Mouse (Mus musculus) stomach, embryonic 16.5 days (tissue): ENCODE data around the gene Wdfy3. TPM values are rescaled to one million over a fixed set of nuclear protein-coding genes. Genes with fewer than 3 reads are reported as not detected.
"Not testable (repeated sequence)": the region's sequence is repeated elsewhere in the genome, so short reads cannot be mapped to it uniquely, and the experiment has no call there.

Experiments
- ATAC-seq: fragments of 200-750 bp; cut with Nextera tagmentation; 2 replicates; pipeline ENCODE4 v1.8.0; 2017; ENCODE audit warnings: moderate number of reproducible peaks, moderate TSS enrichment; ENCODE audit not compliant: insufficient read depth, low FRiP score
- H3K27ac ChIP-seq: fragments of 300-500 bp; sonication (generic); 2 replicates; pipeline ENCODE4 v1.5.1; 2014; ENCODE audit warnings: low read length
- H3K27me3 ChIP-seq: fragments of 300-500 bp; sonication (generic); 2 replicates; pipeline ENCODE4 v1.6.1; 2014; ENCODE audit warnings: low read length, control low read depth, mixed read lengths; ENCODE audit not compliant: control insufficient read depth, insufficient read depth
- H3K36me3 ChIP-seq: fragments of 300-500 bp; sonication (generic); 2 replicates; pipeline ENCODE4 v1.6.1; 2014; ENCODE audit warnings: low read length; ENCODE audit not compliant: control insufficient read depth, insufficient read depth
- H3K4me1 ChIP-seq: fragments of 300-500 bp; sonication (generic); 2 replicates; pipeline ENCODE4 v1.6.1; 2014; ENCODE audit warnings: low read length, control low read depth, mixed read lengths; ENCODE audit not compliant: control insufficient read depth, insufficient read depth
- H3K4me2 ChIP-seq: fragments of 300-500 bp; sonication (generic); 2 replicates; pipeline ENCODE4 v1.6.1; 2014; ENCODE audit warnings: low read depth, low read length, mixed read lengths
- H3K4me3 ChIP-seq: fragments of 300-500 bp; sonication (generic); replicated peaks from 2 replicates; pipeline ENCODE4 v1.5.1; 2014; ENCODE audit warnings: mild to moderate bottlenecking, low read length
- H3K9ac ChIP-seq: fragments of 300-500 bp; sonication (generic); 2 replicates; pipeline ENCODE4 v1.6.1; 2014; ENCODE audit warnings: low read length
- H3K9me3 ChIP-seq: fragments of 300-500 bp; sonication (generic); replicated peaks from 2 replicates; pipeline ENCODE4 v1.6.1; 2016; ENCODE audit warnings: low read length, control low read depth; ENCODE audit not compliant: control insufficient read depth
- WGBS: fragments of 180-500 bp; shearing (Covaris S2); extraction: QIAGEN DNeasy Blood & Tissue Kit; methylation state at CpG from one replicate; pipeline ENCODE4 v1.1.7; 2014; 5-methylcytosine and 5-hydroxymethylcytosine counted together
- polyA plus RNA-seq: library from polyadenylated mRNA; unstranded; fragments of >200 nt; fragmentation: Nextera tagmentation; extraction: Ambion mirVana; gene quantifications from 2 replicates; pipeline ENCODE4 v1.2.1, GENCODE M21; 2015

Wdfy3 gene
- polyA plus RNA-seq, 1 experiment from 2014 or later: 11.8 TPM

DNA sequence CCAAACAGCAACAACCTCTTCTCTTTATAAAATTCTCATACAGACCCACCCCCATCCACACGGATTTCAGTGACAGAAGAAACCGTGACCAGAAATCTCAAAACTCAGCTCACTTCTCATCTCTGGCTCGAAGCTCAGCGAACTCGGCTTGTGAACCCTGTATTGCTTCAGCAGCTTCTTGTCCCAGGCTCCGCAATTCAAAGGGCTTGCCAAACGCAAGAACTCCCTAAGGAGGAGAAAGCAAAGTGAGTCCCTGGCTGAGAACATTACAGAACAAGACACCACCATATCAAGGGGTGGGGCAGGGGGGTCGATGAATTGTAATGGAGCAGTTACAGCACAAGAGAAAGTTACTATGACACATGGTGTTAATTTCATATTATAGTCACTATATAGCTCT, 143.4 kb downstream of the Wdfy3 start:
- Histone ChIP-seq H3K27me3 (no peaks in the 10 kb centered on the region), H3K9ac (no peak overlapping the region), H3K4me1 (no peaks in the 10 kb centered on the region), H3K9me3 (no peaks in the 10 kb centered on the region), H3K27ac (no peak overlapping the region), H3K4me2 (no peak overlapping the region), H3K36me3 (no peaks in the 10 kb centered on the region; the same call in 1 of the 2 replicates), H3K4me3 (no peak overlapping the region)
- ATAC-seq: no peak
- 91% methylated on average over 8 of the region's 8 CpGs for WGBS

DNA sequence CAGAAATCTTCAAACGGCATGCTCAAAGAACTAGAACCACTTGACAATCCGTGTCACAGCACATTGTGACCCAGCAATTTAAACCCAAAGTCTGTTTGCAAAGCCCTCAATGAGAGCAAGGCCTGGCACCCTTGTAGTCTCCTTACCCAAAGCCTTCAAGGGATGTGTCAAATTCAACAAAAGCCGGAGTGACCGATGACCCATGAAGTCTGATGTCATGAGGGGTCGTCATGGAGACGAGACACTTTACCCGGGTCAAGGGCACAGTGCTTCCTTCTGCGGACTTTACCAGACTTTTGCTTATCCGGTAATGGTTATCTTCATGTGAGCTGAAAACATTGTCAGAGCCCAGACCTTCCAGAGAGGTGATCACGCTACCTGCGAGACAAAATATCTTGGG, 146.0 kb downstream of the Wdfy3 start:
- 79% methylated on average over 11 of the region's 11 CpGs for WGBS
- H3K9ac ChIP-seq: no peak overlapping the region
- no peak overlapping the region for H3K27ac ChIP-seq
- no peak for ATAC-seq
- H3K27me3 ChIP-seq: no peaks in the 10 kb centered on the region
- no peak overlapping the region for H3K4me2 ChIP-seq
- no peak overlapping the region for H3K4me3 ChIP-seq
- peaks cover 6% of the 10 kb centered on the region; the same call in 1 of the 2 replicates for H3K36me3 ChIP-seq
- no peaks in the 10 kb centered on the region for H3K4me1 ChIP-seq
- no peaks in the 10 kb centered on the region for H3K9me3 ChIP-seq

DNA sequence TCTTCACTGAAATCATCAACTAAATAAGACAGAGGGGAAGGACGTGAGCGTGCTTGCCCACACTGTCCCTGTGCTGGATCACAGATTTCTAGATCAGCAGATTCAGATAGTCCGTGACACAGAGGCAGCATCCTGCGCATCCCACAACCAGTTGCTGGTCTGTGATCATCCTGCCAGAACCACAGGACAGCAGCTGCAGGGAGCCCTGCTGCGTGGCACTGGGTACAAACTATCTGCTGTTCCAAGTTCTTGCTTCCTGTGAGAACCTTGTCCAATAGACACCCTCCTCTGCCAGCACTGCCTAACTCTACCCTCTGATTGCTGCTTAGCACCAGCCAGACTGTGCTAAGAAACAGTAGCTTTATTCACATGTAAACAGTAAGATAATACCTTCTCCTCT, 150.2 kb downstream of the Wdfy3 start:
- WGBS: 95% methylated on average over 5 of the region's 5 CpGs
- no peak overlapping the region for H3K9ac ChIP-seq
- no peak overlapping the region for H3K4me2 ChIP-seq
- no peaks in the 10 kb centered on the region for H3K9me3 ChIP-seq
- H3K36me3 ChIP-seq: peaks cover 6% of the 10 kb centered on the region
- H3K4me1 ChIP-seq: no peaks in the 10 kb centered on the region
- ATAC-seq: no peak
- H3K27me3 ChIP-seq: no peaks in the 10 kb centered on the region
- H3K27ac ChIP-seq: no peak overlapping the region
- H3K4me3 ChIP-seq: no peak overlapping the region

DNA sequence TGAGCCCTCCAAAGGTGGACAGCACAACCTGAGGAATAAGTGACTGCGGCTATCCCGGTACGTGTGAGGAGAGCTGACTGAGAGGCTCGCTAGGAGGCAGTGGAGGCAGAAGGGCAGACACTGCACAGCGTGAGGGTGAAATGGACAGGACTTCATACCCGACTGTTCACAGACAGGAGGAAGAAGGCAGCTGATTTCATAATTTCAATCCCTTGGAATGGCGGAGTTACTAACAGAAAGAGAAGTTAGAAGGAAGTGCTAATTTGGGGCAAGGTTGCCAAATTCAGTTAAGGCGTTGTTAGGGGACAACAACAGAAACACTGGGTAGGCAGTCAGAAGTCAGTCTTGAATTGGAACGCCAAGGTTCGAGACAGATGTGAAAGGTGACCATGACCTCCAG, 160.3 kb downstream of the Wdfy3 start:
- Histone ChIP-seq H3K27me3 (no peaks in the 10 kb centered on the region), H3K9me3 (no peaks in the 10 kb centered on the region), H3K9ac (no peak overlapping the region), H3K4me1 (no peaks in the 10 kb centered on the region), H3K4me3 (no peak overlapping the region), H3K27ac (no peak overlapping the region), H3K4me2 (no peak overlapping the region), H3K36me3 (peaks cover 42% of the 10 kb centered on the region)
- WGBS: 92% methylated on average over 10 of the region's 10 CpGs
- no peak for ATAC-seq

DNA sequence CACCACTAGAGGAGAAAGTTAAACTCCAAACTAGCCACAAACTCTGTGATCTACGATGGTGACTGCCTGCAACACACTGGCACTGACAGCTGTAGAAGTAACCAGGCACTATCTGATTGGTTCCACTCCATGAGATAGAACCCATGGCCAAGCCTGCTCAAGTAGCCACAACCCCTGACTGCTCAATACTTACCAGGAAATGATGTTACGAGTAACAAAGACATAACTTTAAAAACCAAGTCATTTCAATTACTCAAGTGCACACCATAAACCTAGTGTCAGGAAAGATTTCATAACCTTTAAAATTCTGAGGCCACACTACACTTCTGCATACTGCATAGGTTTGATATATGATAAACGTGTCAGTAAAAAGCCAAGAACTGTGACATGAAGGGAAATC, 164.1 kb downstream of the Wdfy3 start:
- H3K4me3 ChIP-seq: no peak overlapping the region
- no peak for ATAC-seq
- H3K4me1 ChIP-seq: no peaks in the 10 kb centered on the region
- WGBS: 89% methylated on average over 3 of the region's 3 CpGs
- no peak overlapping the region for H3K9ac ChIP-seq
- H3K9me3 ChIP-seq: no peaks in the 10 kb centered on the region
- peaks cover 37% of the 10 kb centered on the region for H3K36me3 ChIP-seq
- H3K27ac ChIP-seq: no peak overlapping the region
- H3K27me3 ChIP-seq: no peaks in the 10 kb centered on the region
- no peak overlapping the region for H3K4me2 ChIP-seq

DNA sequence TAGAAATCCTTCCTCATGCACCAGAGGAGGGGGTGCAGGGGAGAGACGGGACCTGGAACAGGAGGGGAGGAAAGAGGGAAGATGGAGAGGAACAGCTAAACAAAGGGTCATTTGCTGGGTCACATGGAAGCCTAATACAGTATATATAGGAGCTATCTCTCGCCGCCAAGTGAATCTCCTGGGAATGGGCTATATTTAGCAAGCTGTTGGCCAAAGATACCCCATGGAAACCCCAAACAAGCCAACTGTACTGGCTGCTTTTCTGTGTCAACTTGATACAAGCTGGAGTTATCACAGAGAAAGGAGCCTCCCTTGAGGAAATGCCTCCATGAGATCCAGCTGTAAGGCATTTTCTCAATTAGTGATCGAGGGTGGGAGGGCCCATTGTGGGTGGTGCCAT, 164.9 kb downstream of the Wdfy3 start:
- not testable (repeated sequence) for H3K4me1 ChIP-seq, H3K27me3 ChIP-seq, H3K9me3 ChIP-seq, ATAC-seq, H3K4me3 ChIP-seq, H3K9ac ChIP-seq, H3K27ac ChIP-seq, H3K4me2 ChIP-seq
- peaks cover 37% of the 10 kb centered on the region for H3K36me3 ChIP-seq
- 79% methylated on average over 4 of the region's 4 CpGs for WGBS

DNA sequence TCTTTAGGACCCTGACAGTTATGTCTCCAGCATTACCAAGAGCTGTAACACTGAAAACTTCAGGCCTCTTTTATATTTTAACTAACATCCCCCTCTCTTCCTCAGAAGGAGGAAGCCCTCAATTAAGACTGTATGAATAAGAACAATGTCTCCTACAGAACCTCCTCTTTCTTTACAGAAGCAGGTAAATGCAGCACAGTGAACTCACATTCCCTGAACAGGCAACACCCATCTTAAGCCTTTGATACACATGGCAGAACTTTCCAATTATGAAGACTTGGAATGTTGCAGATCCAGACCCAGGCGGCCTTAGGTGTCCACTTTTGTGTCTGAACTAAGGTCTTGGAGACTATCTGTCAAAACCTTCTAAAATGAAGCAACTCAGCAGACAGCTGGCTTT, 167.0 kb downstream of the Wdfy3 start:
- Histone ChIP-seq H3K9ac (no peak overlapping the region), H3K27ac (peak overlapping the region; percentile 83), H3K36me3 (peaks cover 42% of the 10 kb centered on the region), H3K4me1 (no peaks in the 10 kb centered on the region), H3K4me2 (no peak overlapping the region), H3K4me3 (no peak overlapping the region), H3K27me3 (no peaks in the 10 kb centered on the region), H3K9me3 (no peaks in the 10 kb centered on the region)
- no peak for ATAC-seq
- 81% methylated on average over 1 of the region's 1 CpGs for WGBS

DNA sequence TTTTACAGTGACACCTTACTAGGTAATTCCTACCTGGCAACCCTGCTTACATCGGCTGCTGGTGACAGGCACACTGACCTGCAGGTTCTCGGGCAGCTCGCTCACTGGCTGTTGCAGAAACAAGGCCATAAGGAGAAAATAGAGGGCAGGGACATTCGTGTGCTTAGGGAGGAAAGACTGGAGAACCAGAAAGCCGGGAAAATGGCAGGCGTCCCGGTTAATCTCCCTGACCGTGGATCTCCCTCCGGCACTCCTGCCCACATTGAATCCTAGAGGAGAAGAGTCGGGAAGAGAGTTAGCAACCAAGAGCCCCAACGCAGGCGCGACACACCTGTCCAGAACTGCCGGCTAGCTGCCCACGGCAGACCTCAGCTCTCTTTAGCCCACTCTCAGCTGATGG, 169.7 kb downstream of the Wdfy3 start:
- no peak for ATAC-seq
- WGBS: 94% methylated on average over 15 of the region's 15 CpGs
- Histone ChIP-seq H3K4me1 (no peaks in the 10 kb centered on the region), H3K4me3 (no peak overlapping the region), H3K27ac (no peak overlapping the region), H3K9ac (no peak overlapping the region), H3K36me3 (peaks cover 25% of the 10 kb centered on the region; the same call in 1 of the 2 replicates), H3K27me3 (no peaks in the 10 kb centered on the region), H3K9me3 (no peaks in the 10 kb centered on the region), H3K4me2 (no peak overlapping the region)

DNA sequence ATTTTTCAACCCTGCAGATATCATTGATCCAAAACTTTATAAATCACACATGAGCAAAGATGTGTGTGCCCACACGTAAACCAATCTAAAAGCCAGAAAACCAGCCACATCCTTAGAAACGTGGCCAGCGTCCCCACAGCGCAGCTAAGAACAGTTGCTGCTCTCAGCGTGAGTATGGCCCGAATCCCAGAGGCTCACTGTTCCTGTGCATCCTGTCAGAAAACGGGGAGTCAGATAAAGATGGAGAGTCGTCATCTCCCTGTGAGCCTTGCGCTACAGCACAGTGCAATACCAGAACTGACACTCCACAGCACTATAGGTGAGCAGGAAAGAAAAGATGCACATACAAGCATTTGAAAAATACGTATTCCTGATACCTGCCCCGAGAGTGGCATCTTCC, 172.9 kb downstream of the Wdfy3 start:
- no peaks in the 10 kb centered on the region for H3K27me3 ChIP-seq
- WGBS: 93% methylated on average over 11 of the region's 11 CpGs
- H3K36me3 ChIP-seq: peaks cover 23% of the 10 kb centered on the region; the same call in 1 of the 2 replicates
- no peak for ATAC-seq
- no peak overlapping the region for H3K4me2 ChIP-seq
- no peaks in the 10 kb centered on the region for H3K4me1 ChIP-seq
- no peak overlapping the region for H3K9ac ChIP-seq
- H3K9me3 ChIP-seq: no peaks in the 10 kb centered on the region
- H3K27ac ChIP-seq: no peak overlapping the region
- H3K4me3 ChIP-seq: no peak overlapping the region
